Mouse (Mus musculus) lung, embryonic 16.5 days (tissue): ENCODE data around the gene Taf5l. TPM values are rescaled to one million over a fixed set of nuclear protein-coding genes. Genes with fewer than 3 reads are reported as not detected.
"Not testable (repeated sequence)": the region's sequence is repeated elsewhere in the genome, so short reads cannot be mapped to it uniquely, and the experiment has no call there.

Experiments used
- ATAC-seq: fragments of 200-750 bp; cut with Nextera tagmentation; 2 replicates; pipeline ENCODE4 v1.8.0; 2017; ENCODE audit warnings: low read depth, mild to moderate bottlenecking, moderate library complexity
- H3K27ac ChIP-seq: fragments of 300-500 bp; sonication (generic); 2 replicates; pipeline ENCODE4 v1.5.1; 2014; ENCODE audit warnings: mild to moderate bottlenecking, control low read depth, low read length
- H3K27me3 ChIP-seq: fragments of 300-500 bp; sonication (generic); 2 replicates; pipeline ENCODE4 v1.6.1; 2014; ENCODE audit warnings: low read depth, low read length, mixed read lengths; ENCODE audit not compliant: control insufficient read depth, insufficient read depth
- H3K36me3 ChIP-seq: fragments of 300-500 bp; sonication (generic); 2 replicates; pipeline ENCODE4 v1.6.1; 2014; ENCODE audit warnings: low read length; ENCODE audit not compliant: control insufficient read depth, insufficient read depth
- H3K4me1 ChIP-seq: fragments of 300-500 bp; sonication (generic); replicated peaks from 2 replicates; pipeline ENCODE4 v1.6.1; 2014; ENCODE audit warnings: low read length, mixed read lengths; ENCODE audit not compliant: control insufficient read depth, insufficient read depth
- H3K4me2 ChIP-seq: fragments of 300-500 bp; sonication (generic); 2 replicates; pipeline ENCODE4 v1.6.1; 2014; ENCODE audit warnings: low read depth, low read length, control low read depth
- H3K4me3 ChIP-seq: fragments of 300-500 bp; sonication (generic); 2 replicates; pipeline ENCODE4 v1.5.1; 2014; ENCODE audit warnings: mild to moderate bottlenecking, low read length, control low read depth
- H3K9ac ChIP-seq: fragments of 300-500 bp; sonication (generic); 2 replicates; pipeline ENCODE4 v1.6.1; 2014; ENCODE audit warnings: low read length, control low read depth
- H3K9me3 ChIP-seq: fragments of 300-500 bp; sonication (generic); 2 replicates; pipeline ENCODE4 v1.6.1; 2016; ENCODE audit warnings: low read length; ENCODE audit not compliant: control insufficient read depth
- WGBS: fragments of 180-500 bp; shearing (Covaris S2); extraction: QIAGEN DNeasy Blood & Tissue Kit; methylation state at CpG from one replicate; pipeline ENCODE4 v1.1.7; 2014; 5-methylcytosine and 5-hydroxymethylcytosine counted together
- polyA plus RNA-seq: library from polyadenylated mRNA; unstranded; fragments of >200 nt; fragmentation: Nextera tagmentation; extraction: Ambion mirVana; gene quantifications from 2 replicates; pipeline ENCODE4 v1.2.1, GENCODE M21; 2015

Gene Taf5l
- polyA plus RNA-seq, 1 experiment from 2014 or later = 30.9 TPM

GRCm38 (mm10) chr8:124020439-124021236, 559 bp downstream of the Taf5l start:
- under 1% methylated on average over 56 of the region's 87 CpGs for WGBS
- Histone ChIP-seq H3K9ac (peak overlapping the region; percentile 88), H3K27me3 (no peaks in the 10 kb centered on the region), H3K4me3 (peak overlapping the region; percentile 89), H3K36me3 (peaks cover 14% of the 10 kb centered on the region; the same call in 1 of the 2 replicates), H3K27ac (peak overlapping the region; percentile 88), H3K9me3 (no peaks in the 10 kb centered on the region), H3K4me1 (peaks cover 19% of the 10 kb centered on the region), H3K4me2 (peak overlapping the region; percentile 83)
- ATAC-seq = peak; percentile 90

- peak overlapping the region; percentile 88 for H3K9ac ChIP-seq
- ATAC-seq = no peak; the same call in 1 of the 2 replicates
- no peak overlapping the region for H3K27ac ChIP-seq
Observed at GRCm38 (mm10) chr8:124019782-124020181, 1.4 kb downstream of the Taf5l start.

GRCm38 (mm10) chr8:124014751-124015150, 6.4 kb downstream of the Taf5l start:
- 48% methylated on average over 3 of the region's 3 CpGs for WGBS
- no peak for ATAC-seq
- no peak overlapping the region for H3K27ac ChIP-seq

More at GRCm38 (mm10) chr8:124019782-124020181, 1.4 kb downstream of the Taf5l start:
- H3K9me3 ChIP-seq = no peaks in the 10 kb centered on the region
- H3K4me1 ChIP-seq = peaks cover 19% of the 10 kb centered on the region
- peak overlapping the region; percentile 89 for H3K4me3 ChIP-seq
- H3K36me3 ChIP-seq = peaks cover 7% of the 10 kb centered on the region; the same call in 1 of the 2 replicates
- H3K4me2 ChIP-seq = peak overlapping the region; percentile 83
- no peaks in the 10 kb centered on the region for H3K27me3 ChIP-seq
- 17% methylated on average over 13 of the region's 13 CpGs for WGBS

GRCm38 (mm10) chr8:124014299-124014698, 6.9 kb downstream of the Taf5l start:
- H3K4me2 ChIP-seq, H3K27ac ChIP-seq, H3K9me3 ChIP-seq, ATAC-seq, H3K4me1 ChIP-seq, H3K9ac ChIP-seq, H3K36me3 ChIP-seq, H3K4me3 ChIP-seq, H3K27me3 ChIP-seq: not testable (repeated sequence)
- WGBS = 95% methylated on average over 7 of the region's 7 CpGs

More at GRCm38 (mm10) chr8:124014751-124015150, 6.4 kb downstream of the Taf5l start:
- no peaks in the 10 kb centered on the region for H3K36me3 ChIP-seq
- no peak overlapping the region for H3K4me3 ChIP-seq
- H3K4me2 ChIP-seq = no peak overlapping the region
- H3K4me1 ChIP-seq = peaks cover 6% of the 10 kb centered on the region
- H3K9me3 ChIP-seq = no peaks in the 10 kb centered on the region
- H3K27me3 ChIP-seq = no peaks in the 10 kb centered on the region
- H3K9ac ChIP-seq = no peak overlapping the region

GRCm38 (mm10) chr8:124011989-124012586, 9.1 kb downstream of the Taf5l start:
- no peaks in the 10 kb centered on the region for H3K27me3 ChIP-seq
- peaks cover 13% of the 10 kb centered on the region; the same call in 1 of the 2 replicates for H3K36me3 ChIP-seq
- H3K4me1 ChIP-seq = no peaks in the 10 kb centered on the region
- no peak overlapping the region for H3K4me2 ChIP-seq
- H3K9me3 ChIP-seq = no peaks in the 10 kb centered on the region
- H3K27ac ChIP-seq = no peak overlapping the region
- no peak for ATAC-seq
- no peak overlapping the region for H3K4me3 ChIP-seq
- no peak overlapping the region for H3K9ac ChIP-seq
- WGBS = 96% methylated on average over 3 of the region's 3 CpGs

GRCm38 (mm10) chr8:124011580-124011979, 9.6 kb downstream of the Taf5l start:
- Histone ChIP-seq H3K36me3 (peaks cover 15% of the 10 kb centered on the region), H3K4me1 (no peaks in the 10 kb centered on the region), H3K4me3 (no peak overlapping the region), H3K9me3 (no peaks in the 10 kb centered on the region), H3K27ac (no peak overlapping the region), H3K27me3 (no peaks in the 10 kb centered on the region), H3K9ac (no peak overlapping the region), H3K4me2 (no peak overlapping the region)
- ATAC-seq = no peak
- WGBS = 71% methylated on average over 3 of the region's 3 CpGs

GRCm38 (mm10) chr8:124007829-124008228, 13.4 kb downstream of the Taf5l start:
- WGBS = 74% methylated on average over 6 of the region's 6 CpGs
- peaks cover 32% of the 10 kb centered on the region for H3K36me3 ChIP-seq
- no peak overlapping the region for H3K9ac ChIP-seq

GRCm38 (mm10) chr8:124002546-124003108, 18.6 kb downstream of the Taf5l start:
- WGBS = 89% methylated on average over 10 of the region's 10 CpGs
- no peak for ATAC-seq
- Histone ChIP-seq H3K9ac (no peak overlapping the region), H3K9me3 (no peaks in the 10 kb centered on the region), H3K27me3 (no peaks in the 10 kb centered on the region), H3K27ac (no peak overlapping the region), H3K4me3 (no peak overlapping the region), H3K36me3 (peaks cover 34% of the 10 kb centered on the region), H3K4me1 (no peaks in the 10 kb centered on the region), H3K4me2 (no peak overlapping the region)

More at GRCm38 (mm10) chr8:124007829-124008228, 13.4 kb downstream of the Taf5l start:
- ATAC-seq = no peak
- Histone ChIP-seq H3K27ac (no peak overlapping the region), H3K4me3 (no peak overlapping the region), H3K27me3 (no peaks in the 10 kb centered on the region), H3K4me2 (no peak overlapping the region), H3K9me3 (no peaks in the 10 kb centered on the region), H3K4me1 (no peaks in the 10 kb centered on the region)

- peaks cover 28% of the 10 kb centered on the region for H3K36me3 ChIP-seq
- WGBS = 79% methylated on average over 2 of the region's 2 CpGs
- no peak overlapping the region for H3K4me3 ChIP-seq
- no peaks in the 10 kb centered on the region for H3K27me3 ChIP-seq
- no peaks in the 10 kb centered on the region for H3K4me1 ChIP-seq
- no peak overlapping the region for H3K9ac ChIP-seq
- ATAC-seq = no peak
- H3K4me2 ChIP-seq = no peak overlapping the region
- H3K9me3 ChIP-seq = no peaks in the 10 kb centered on the region
- no peak overlapping the region for H3K27ac ChIP-seq
Observed at GRCm38 (mm10) chr8:123999568-123999967, 21.6 kb downstream of the Taf5l start.
